Mouse (Mus musculus): ENCODE data around the gene Aunip. TPM values are rescaled to one million over a fixed set of nuclear protein-coding genes. Genes with fewer than 3 reads are reported as not detected.

The Aunip gene
- polyA plus RNA-seq, 1 experiment from 2014 or later: 19.3 TPM

DNA sequence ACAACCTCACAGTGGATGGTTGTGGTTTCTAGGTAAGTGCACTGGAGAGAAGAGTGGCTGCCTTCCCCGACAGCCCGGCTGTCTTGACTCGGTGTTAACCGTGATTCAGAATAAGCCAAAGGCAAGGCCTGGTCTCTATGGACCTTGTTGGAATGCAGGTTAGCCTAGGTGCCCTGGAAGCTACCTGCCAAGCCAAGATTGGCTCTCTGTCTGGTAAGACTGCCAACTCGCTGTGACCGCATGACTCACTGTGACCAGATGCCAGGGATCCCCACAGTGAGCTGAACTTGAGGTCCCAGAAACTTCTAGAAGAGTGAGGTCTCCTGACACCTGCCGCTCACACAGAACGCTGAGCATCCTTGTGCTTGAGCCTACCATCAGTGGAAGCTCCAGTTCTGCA, 33.9 kb upstream of the Aunip start:
- WGBS: 92% methylated on average over 8 of the region's 8 CpGs
- no peak overlapping the region for H3K27ac ChIP-seq
- DNase-seq (ENCODE audit: low spot score): no peak
- peaks cover 53% of the 10 kb centered on the region for H3K36me3 ChIP-seq
- no peaks in the 10 kb centered on the region for H3K9me3 ChIP-seq
- no peak overlapping the region for H3K4me3 ChIP-seq
- no peaks in the 10 kb centered on the region for H3K27me3 ChIP-seq (ENCODE audit: insufficient read depth, poor library complexity, severe bottlenecking)
- H3K4me1 ChIP-seq (replicated peaks): peaks cover 11% of the 10 kb centered on the region; the same call in 1 of the 2 replicates

DNA sequence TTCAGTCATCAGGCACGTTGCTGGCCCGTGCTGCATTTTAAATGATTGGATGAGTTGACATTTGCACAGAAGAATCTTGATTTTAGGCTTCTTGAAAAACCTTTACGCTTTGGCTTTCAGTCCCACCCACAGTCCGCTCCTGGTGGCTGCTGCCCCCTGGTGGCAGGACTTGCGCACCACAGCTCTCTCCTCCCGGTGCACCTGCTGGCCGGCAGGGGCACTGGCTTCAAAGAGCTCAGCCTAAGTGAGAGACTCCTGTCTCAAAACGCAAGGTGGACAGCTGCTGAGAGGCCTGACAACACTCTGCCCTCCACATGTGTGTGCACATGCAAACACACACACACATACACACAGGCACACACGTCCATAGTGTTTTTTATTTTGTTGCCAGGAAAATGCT, 32.8 kb upstream of the Aunip start:
- H3K9me3 ChIP-seq: no peaks in the 10 kb centered on the region
- no peak overlapping the region for H3K27ac ChIP-seq
- peaks cover 8% of the 10 kb centered on the region; the same call in 1 of the 2 replicates for H3K4me1 ChIP-seq (replicated peaks)
- WGBS: 8% methylated on average over 9 of the region's 9 CpGs
- peaks cover 42% of the 10 kb centered on the region for H3K36me3 ChIP-seq
- peak; percentile 90 for DNase-seq (ENCODE audit: low spot score)
- no peak overlapping the region for H3K4me3 ChIP-seq
- H3K27me3 ChIP-seq (ENCODE audit: insufficient read depth, poor library complexity, severe bottlenecking): peaks cover 6% of the 10 kb centered on the region; the same call in 1 of the 2 replicates

DNA sequence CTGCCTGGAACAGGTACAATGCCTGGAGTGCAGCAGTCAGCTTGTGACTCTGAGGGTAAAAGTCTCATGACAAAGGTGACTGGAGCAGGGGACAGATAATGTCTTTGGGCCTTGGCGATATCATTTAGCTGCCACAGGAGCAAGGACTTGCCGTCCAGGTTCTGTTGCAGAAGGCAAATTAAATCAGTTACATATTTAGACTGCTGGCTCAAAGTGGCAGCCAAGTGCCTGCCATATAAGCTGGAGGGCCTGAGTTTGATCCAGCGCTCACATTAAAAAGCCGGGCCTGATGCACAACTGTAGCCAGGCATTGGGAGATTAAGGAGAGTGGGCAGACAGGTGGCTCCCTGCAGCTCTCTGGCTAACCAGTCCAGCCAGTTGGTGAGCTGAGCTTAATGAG, 31.0 kb upstream of the Aunip start:
- no peak overlapping the region for H3K4me3 ChIP-seq
- no peak overlapping the region for H3K27ac ChIP-seq

DNA sequence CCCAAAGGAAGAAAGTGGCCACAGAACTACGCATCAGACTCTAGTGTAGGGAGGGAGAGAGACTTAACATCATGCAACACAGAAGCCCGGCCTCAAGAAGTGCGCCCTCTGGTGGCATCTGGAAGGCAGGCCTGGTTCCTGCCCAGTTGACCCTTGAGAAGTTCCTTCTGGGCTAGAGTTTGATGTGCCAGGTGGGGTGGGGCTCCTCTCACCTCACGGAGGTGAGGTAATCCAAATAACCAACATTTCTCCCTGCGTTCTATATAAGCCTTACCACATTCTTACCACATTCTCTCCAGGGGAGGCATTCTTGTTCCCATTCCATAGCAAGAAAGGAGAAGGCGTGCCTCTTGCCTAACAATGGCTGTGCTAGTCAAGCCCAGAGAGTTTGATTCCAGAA, 29.9 kb upstream of the Aunip start:
- 0 out of 2 replicates have a peak, but pooled peaks cover 5% of the 10 kb centered on the region for H3K4me1 ChIP-seq (replicated peaks)
- H3K27me3 ChIP-seq (ENCODE audit: insufficient read depth, poor library complexity, severe bottlenecking): peaks cover 11% of the 10 kb centered on the region; the same call in 1 of the 2 replicates
- H3K9me3 ChIP-seq: no peaks in the 10 kb centered on the region
- peak; percentile 72 for DNase-seq (ENCODE audit: low spot score)
- 25% methylated on average over 6 of the region's 6 CpGs for WGBS
- no peak overlapping the region for H3K4me3 ChIP-seq
- H3K36me3 ChIP-seq: peaks cover 17% of the 10 kb centered on the region
- H3K27ac ChIP-seq: no peak overlapping the region

More for the DNA sequence above, 31.0 kb upstream of the Aunip start:
- H3K4me1 ChIP-seq (replicated peaks): 0 out of 2 replicates have a peak, but pooled peaks cover 5% of the 10 kb centered on the region
- no peaks in the 10 kb centered on the region for H3K9me3 ChIP-seq
- DNase-seq (ENCODE audit: low spot score): no peak
- peaks cover 11% of the 10 kb centered on the region; the same call in 1 of the 2 replicates for H3K27me3 ChIP-seq (ENCODE audit: insufficient read depth, poor library complexity, severe bottlenecking)
- WGBS: 87% methylated on average over 4 of the region's 4 CpGs
- peaks cover 27% of the 10 kb centered on the region for H3K36me3 ChIP-seq

DNA sequence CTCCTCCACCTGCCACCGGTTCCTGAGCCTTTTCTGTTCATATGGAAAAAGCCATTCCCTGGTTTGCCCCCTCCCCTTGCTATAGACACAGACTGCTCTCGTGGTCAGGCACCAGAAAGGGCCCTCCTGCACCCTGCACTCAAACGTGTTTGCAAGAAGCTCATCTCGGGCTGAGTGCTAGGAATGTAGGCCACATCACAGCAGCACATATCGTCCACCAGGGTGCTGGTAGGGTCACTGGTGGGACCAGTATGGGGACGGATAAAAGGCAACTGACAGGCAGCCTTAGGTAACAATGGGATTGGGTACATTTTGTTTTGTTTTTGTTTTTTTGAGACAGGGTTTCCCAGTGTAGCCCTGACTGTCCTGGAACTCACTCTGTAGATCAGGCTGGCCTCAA, 29.5 kb upstream of the Aunip start:
- Histone ChIP-seq H3K4me3 (no peak overlapping the region), H3K27ac (no peak overlapping the region), H3K36me3 (peaks cover 12% of the 10 kb centered on the region), H3K4me1 (replicated peaks) (0 out of 2 replicates have a peak, but pooled peaks cover 5% of the 10 kb centered on the region), H3K27me3 (ENCODE audit: insufficient read depth, poor library complexity, severe bottlenecking) (peaks cover 11% of the 10 kb centered on the region; the same call in 1 of the 2 replicates), H3K9me3 (no peaks in the 10 kb centered on the region)
- DNase-seq (ENCODE audit: low spot score): no peak
- 61% methylated on average over 6 of the region's 6 CpGs for WGBS

DNA sequence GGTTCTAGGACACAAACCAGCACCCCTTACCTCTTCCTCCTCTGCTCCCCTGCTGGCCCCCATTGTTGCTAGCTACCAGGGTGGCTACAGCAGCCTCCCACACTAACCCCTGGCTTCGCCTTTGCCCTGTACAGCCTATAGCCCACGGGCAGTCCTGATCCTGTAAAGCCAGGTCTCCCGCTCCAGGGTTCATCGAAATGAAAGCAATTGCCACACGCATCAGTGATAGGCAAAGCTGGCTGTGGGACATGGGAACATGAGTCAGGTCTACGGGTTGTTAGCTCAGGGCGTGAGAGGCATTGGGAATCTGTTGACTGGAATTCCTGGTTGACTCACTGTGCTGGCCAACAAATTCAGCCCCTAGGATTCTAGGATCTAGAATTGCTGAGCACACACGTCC, 28.4 kb upstream of the Aunip start:
- H3K9me3 ChIP-seq: no peaks in the 10 kb centered on the region

DNA sequence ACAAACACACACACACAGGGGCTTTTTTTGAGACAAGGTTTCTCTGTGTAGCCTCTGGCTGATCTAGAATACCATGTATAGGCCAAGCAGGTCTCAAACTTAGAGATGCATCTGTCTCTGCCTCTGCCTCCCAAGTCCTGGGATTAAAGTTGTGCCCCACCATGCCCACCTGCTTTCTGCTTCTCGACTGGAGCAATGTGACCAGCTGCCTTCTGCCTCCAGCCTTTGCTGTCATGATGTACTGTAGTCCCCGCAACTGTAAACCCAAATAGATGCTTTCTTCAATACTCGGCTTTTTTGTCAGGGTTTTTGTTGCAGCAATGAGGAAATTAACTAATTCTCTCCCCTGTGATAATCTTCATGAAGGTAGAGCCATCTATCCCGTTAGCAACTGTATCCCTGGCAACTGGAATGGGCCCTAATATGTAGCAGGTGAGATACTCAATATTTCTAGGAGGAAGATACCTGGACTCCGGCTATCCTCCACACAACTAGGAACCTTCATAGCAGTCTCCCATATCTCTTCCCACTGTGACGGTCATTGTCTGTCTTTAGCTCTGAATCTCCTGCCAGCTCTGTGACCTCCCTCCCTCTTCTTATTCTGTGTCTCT, 27.6 kb upstream of the Aunip start:
- 0 out of 2 replicates have a peak, but pooled peaks cover 5% of the 10 kb centered on the region for H3K4me1 ChIP-seq (replicated peaks)
- H3K4me3 ChIP-seq: no peak overlapping the region
- H3K27ac ChIP-seq: no peak overlapping the region
- no peak for DNase-seq (ENCODE audit: low spot score)
- no peaks in the 10 kb centered on the region for H3K9me3 ChIP-seq
- no peaks in the 10 kb centered on the region for H3K36me3 ChIP-seq
- WGBS: 74% methylated on average over 6 of the region's 6 CpGs
- peaks cover 11% of the 10 kb centered on the region; the same call in 1 of the 2 replicates for H3K27me3 ChIP-seq (ENCODE audit: insufficient read depth, poor library complexity, severe bottlenecking)

More for the DNA sequence above, 28.4 kb upstream of the Aunip start:
- peaks cover under 1% of the 10 kb centered on the region; the same call in 1 of the 2 replicates for H3K36me3 ChIP-seq
- 0 out of 2 replicates have a peak, but pooled peaks cover 5% of the 10 kb centered on the region for H3K4me1 ChIP-seq (replicated peaks)
- no peak overlapping the region for H3K27ac ChIP-seq
- H3K27me3 ChIP-seq (ENCODE audit: insufficient read depth, poor library complexity, severe bottlenecking): peaks cover 11% of the 10 kb centered on the region; the same call in 1 of the 2 replicates
- no peak overlapping the region for H3K4me3 ChIP-seq
- no peak for DNase-seq (ENCODE audit: low spot score)
- 80% methylated on average over 8 of the region's 8 CpGs for WGBS

DNA sequence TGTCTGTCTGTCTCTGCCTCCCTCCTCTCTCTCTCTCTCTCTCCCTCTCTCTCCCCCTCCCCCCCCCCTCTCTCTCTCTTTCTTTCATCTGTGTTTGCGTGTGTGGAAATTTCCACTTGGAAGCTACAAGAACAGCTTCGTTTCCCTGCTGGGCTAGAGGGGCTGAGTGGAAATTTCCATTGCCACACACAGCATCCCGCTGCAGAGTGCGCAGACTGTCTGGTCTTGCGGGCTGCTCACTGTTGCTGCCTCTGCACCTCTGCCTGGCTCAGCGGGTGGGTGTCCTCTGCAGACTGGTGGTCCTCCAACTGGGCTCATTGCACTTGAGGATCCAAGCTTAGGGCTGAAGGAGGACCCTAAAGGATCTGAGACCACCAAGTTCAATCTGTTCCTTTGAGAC, 27.1 kb upstream of the Aunip start:
- WGBS: 53% methylated on average over 6 of the region's 6 CpGs

DNA sequence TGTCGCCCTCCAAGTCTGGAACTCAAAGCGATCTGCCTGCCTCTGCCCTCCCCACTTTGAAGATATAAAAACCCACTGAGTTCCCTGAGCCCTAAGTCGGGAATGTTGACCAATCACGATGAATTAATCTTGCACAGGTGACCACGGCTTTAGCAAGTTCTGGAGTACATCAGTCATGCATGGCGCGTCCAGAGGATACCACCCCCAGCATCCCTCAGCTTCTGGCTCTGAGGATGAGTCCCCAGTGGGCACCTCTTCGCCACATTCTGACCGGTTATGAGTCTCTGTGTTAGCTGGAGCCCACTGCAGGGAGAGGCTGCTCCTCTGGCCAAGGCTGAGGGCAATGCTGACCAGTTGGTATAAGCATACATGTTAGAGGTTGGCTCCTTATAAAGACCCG, 26.6 kb upstream of the Aunip start:
- H3K4me1 ChIP-seq (replicated peaks): 0 out of 2 replicates have a peak, but pooled peaks cover 5% of the 10 kb centered on the region

More for the DNA sequence above, 27.1 kb upstream of the Aunip start:
- no peaks in the 10 kb centered on the region for H3K36me3 ChIP-seq
- DNase-seq (ENCODE audit: low spot score): no peak
- H3K27ac ChIP-seq: no peak overlapping the region
- H3K4me3 ChIP-seq: no peak overlapping the region
- H3K9me3 ChIP-seq: no peaks in the 10 kb centered on the region
- H3K4me1 ChIP-seq (replicated peaks): 0 out of 2 replicates have a peak, but pooled peaks cover 5% of the 10 kb centered on the region
- H3K27me3 ChIP-seq (ENCODE audit: insufficient read depth, poor library complexity, severe bottlenecking): peaks cover 11% of the 10 kb centered on the region; the same call in 1 of the 2 replicates

DNA sequence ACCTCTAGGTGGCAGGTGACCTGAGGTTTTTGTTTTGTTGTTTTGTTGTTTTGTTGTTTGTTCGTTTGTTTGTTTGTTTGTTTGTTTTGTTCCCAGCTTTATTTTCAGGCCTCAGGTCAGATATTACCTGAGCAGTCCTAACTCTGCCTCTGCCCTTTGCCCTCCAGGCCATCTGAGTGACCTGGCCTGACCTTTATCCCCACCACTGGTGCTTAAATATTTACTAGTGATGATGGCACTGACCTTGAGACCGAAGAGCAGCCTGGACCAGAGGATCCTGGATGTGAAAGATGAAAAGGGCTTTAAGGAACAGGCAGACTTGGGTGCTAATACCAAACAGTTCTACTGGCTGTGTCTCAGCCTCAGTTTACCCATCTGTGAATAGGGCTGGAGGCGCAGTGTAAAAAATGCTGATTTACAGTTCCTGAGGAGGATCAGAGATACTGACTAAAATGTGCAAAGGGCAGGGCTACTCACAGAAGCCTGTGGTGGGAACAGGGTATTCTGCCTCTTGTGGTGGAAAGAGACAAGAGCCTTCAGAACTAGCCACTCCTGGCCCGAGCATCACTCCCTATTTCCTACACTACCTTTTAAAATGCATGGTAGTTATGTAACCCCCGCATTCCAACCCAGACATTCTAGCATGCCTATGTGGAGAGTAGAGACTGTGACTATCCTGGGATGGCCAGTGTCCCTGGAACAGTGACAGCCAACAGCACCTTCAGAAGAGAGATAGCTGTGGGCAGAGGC, 25.5 kb upstream of the Aunip start:
- Histone ChIP-seq H3K36me3 (no peaks in the 10 kb centered on the region), H3K27me3 (ENCODE audit: insufficient read depth, poor library complexity, severe bottlenecking) (peaks cover 11% of the 10 kb centered on the region; the same call in 1 of the 2 replicates), H3K4me3 (no peak overlapping the region), H3K4me1 (replicated peaks) (0 out of 2 replicates have a peak, but pooled peaks cover 5% of the 10 kb centered on the region), H3K9me3 (no peaks in the 10 kb centered on the region), H3K27ac (no peak overlapping the region)
- no peak for DNase-seq (ENCODE audit: low spot score)
- WGBS: 87% methylated on average over 5 of the region's 5 CpGs

More for the DNA sequence above, 26.6 kb upstream of the Aunip start:
- Histone ChIP-seq H3K4me3 (no peak overlapping the region), H3K27me3 (ENCODE audit: insufficient read depth, poor library complexity, severe bottlenecking) (peaks cover 11% of the 10 kb centered on the region; the same call in 1 of the 2 replicates), H3K9me3 (no peaks in the 10 kb centered on the region), H3K27ac (no peak overlapping the region), H3K36me3 (no peaks in the 10 kb centered on the region)
- no peak for DNase-seq (ENCODE audit: low spot score)
- 85% methylated on average over 10 of the region's 10 CpGs for WGBS

DNA sequence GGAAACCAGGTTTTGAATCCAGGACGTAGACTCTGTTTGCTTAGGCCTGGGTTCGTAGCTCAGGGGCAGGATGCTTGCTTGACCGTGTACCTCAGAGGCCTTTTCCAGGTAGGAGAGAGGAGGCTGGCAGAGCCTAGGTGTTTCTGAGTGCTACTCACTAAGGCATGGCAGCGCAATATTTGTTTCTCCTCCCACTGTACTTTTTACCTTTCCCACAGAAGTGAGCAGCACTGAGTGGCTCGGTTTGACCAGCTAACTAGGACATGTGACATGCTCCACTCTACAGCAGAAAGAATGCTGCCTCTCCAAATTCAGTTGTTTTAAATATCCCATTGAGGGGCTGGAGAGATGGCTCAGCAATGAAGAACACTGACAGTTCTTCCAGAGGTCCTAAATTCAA, 22.6 kb upstream of the Aunip start:
- Histone ChIP-seq H3K27me3 (ENCODE audit: insufficient read depth, poor library complexity, severe bottlenecking) (0 out of 2 replicates have a peak, but pooled peaks cover 5% of the 10 kb centered on the region), H3K36me3 (no peaks in the 10 kb centered on the region), H3K4me1 (replicated peaks) (peaks cover 12% of the 10 kb centered on the region; the same call in 1 of the 2 replicates), H3K27ac (no peak overlapping the region), H3K9me3 (no peaks in the 10 kb centered on the region), H3K4me3 (no peak overlapping the region)
- DNase-seq (ENCODE audit: low spot score): no peak
- WGBS: 90% methylated on average over 5 of the region's 5 CpGs

DNA sequence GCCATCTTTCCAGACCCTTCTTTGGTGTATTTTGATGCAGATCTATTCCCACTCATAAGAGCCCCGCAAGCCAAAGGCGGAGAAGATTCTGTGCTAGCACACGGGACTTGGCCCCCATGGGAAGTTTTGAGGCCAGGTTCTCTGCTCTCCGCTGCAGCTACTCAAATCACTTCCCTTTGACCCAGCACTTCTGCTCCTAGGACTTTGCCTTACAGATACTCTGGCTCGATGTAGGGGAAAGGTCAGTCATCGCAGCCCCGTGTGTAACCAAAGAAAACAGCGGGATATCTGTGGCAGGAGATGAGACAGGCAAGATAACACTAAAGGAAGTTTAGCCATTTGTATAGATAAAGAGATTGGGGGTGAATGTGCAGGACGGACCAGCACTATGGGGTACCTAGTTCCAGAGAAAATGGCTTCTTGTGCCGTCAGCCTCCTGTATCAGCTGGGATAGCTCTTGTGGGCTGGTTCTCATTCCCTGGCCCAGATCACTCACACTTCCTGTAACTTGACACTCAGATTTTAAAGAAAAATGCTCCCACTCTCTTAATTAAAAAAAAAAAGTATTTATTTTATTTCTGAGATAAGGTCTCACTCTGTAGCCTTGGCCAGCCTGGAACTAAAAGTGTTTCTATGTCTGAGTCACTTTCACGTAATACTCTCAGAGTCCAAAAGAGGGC, 20.7 kb upstream of the Aunip start:
- no peak overlapping the region for H3K27ac ChIP-seq

More for the DNA sequence above, 20.7 kb upstream of the Aunip start:
- H3K4me3 ChIP-seq: no peak overlapping the region
- WGBS: 90% methylated on average over 11 of the region's 11 CpGs
- DNase-seq (ENCODE audit: low spot score): no peak
- no peaks in the 10 kb centered on the region for H3K9me3 ChIP-seq
- peaks cover 15% of the 10 kb centered on the region for H3K4me1 ChIP-seq (replicated peaks)
- H3K27me3 ChIP-seq (ENCODE audit: insufficient read depth, poor library complexity, severe bottlenecking): 0 out of 2 replicates have a peak, but pooled peaks cover 2% of the 10 kb centered on the region
- H3K36me3 ChIP-seq: no peaks in the 10 kb centered on the region

All from hindbrain, embryonic 10.5 days (tissue).